Mouse (Mus musculus) cortical plate, adult 2 months (tissue): Measurements from ENCODE around the gene Zdhhc19. TPM values are rescaled to one million over a fixed set of nuclear protein-coding genes. Genes with fewer than 3 reads are reported as not detected.

Experiments used
- H3K27ac ChIP-seq: fragments of 200-500 bp; 2 replicates; pipeline ENCODE4 v1.5.1; 2012; ENCODE audit warnings: low read length, control low read depth, inconsistent platforms; ENCODE audit not compliant: insufficient read depth
- H3K4me1 ChIP-seq: fragments of 200-500 bp; 2 replicates; pipeline ENCODE4 v1.6.1; 2011; ENCODE audit warnings: low read length; ENCODE audit not compliant: control insufficient read depth, insufficient read depth
- H3K4me3 ChIP-seq: fragments of 200-500 bp; 2 replicates; pipeline ENCODE4 v1.5.1; 2011; ENCODE audit warnings: mild to moderate bottlenecking, low read length, control low read depth; ENCODE audit not compliant: insufficient read depth
- CTCF ChIP-seq: fragments of 200-500 bp; IDR thresholded peaks from 2 replicates; pipeline ENCODE4 v1.5.1; 2011; ENCODE audit warnings: mild to moderate bottlenecking, control low read depth, low read length; ENCODE audit not compliant: insufficient read depth; ENCODE audit errors: extremely low read depth
- POLR2A ChIP-seq: fragments of 200-500 bp; IDR thresholded peaks from 2 replicates; pipeline ENCODE4 v1.6.1; 2011; ENCODE audit warnings: mild to moderate bottlenecking, low read length, control low read depth; ENCODE audit not compliant: insufficient read depth; ENCODE audit errors: extremely low read depth
- polyA plus RNA-seq: library from polyadenylated mRNA; depleted of rRNA; stranded (reverse); fragments of >200 nt; gene quantifications from 2 replicates; pipeline ENCODE4 v1.2.3, GENCODE M21; 2012; rRNA removed

Zdhhc19 gene
- polyA plus RNA-seq: not detected in 2 replicates

- no peak for TF ChIP-seq CTCF
- TF ChIP-seq POLR2A: no peak
- Histone ChIP-seq H3K4me1 (no peaks in the 10 kb centered on the region), H3K27ac (no peak within 1 kb of the TSS), H3K4me3 (no peak within 1 kb of the TSS)
Observed at GRCm38 (mm10) chr16:32495965-32496364, at the start of gene Zdhhc19. Gene Zdhhc19, plus strand, starts transcription at chr16:32496265.

GRCm38 (mm10) chr16:32446563-32447138 lies 49.4 kb upstream of the Zdhhc19 start:
- Histone ChIP-seq H3K27ac (no peak overlapping the region), H3K4me1 (no peaks in the 10 kb centered on the region; the same call in 1 of the 2 replicates), H3K4me3 (no peak overlapping the region)
- TF ChIP-seq POLR2A: no peak
- no peak for TF ChIP-seq CTCF

- H3K4me1 ChIP-seq: no peaks in the 10 kb centered on the region; the same call in 1 of the 2 replicates
- TF ChIP-seq POLR2A: no peak
- no peak for TF ChIP-seq CTCF
- H3K27ac ChIP-seq: no peak overlapping the region
- no peak overlapping the region for H3K4me3 ChIP-seq
Observed at GRCm38 (mm10) chr16:32449665-32450064, 46.4 kb upstream of the Zdhhc19 start.

GRCm38 (mm10) chr16:32450133-32450532 lies 45.9 kb upstream of the Zdhhc19 start:
- Histone ChIP-seq H3K4me1 (no peaks in the 10 kb centered on the region; the same call in 1 of the 2 replicates), H3K27ac (no peak overlapping the region), H3K4me3 (no peak overlapping the region)
- no peak for TF ChIP-seq POLR2A
- TF ChIP-seq CTCF: no peak

GRCm38 (mm10) chr16:32453102-32453501 lies 43.0 kb upstream of the Zdhhc19 start:
- no peak for TF ChIP-seq POLR2A
- no peak for TF ChIP-seq CTCF
- Histone ChIP-seq H3K4me1 (peaks cover 2% of the 10 kb centered on the region; the same call in 1 of the 2 replicates), H3K27ac (no peak overlapping the region), H3K4me3 (no peak overlapping the region)

- Histone ChIP-seq H3K4me3 (no peak overlapping the region), H3K27ac (no peak overlapping the region), H3K4me1 (peaks cover 2% of the 10 kb centered on the region; the same call in 1 of the 2 replicates)
- no peak for TF ChIP-seq CTCF
- TF ChIP-seq POLR2A: no peak
Observed at GRCm38 (mm10) chr16:32454646-32455045, 41.4 kb upstream of the Zdhhc19 start.

GRCm38 (mm10) chr16:32456086-32456485 lies 40.0 kb upstream of the Zdhhc19 start:
- no peak for TF ChIP-seq POLR2A
- no peak for TF ChIP-seq CTCF
- peaks cover 2% of the 10 kb centered on the region; the same call in 1 of the 2 replicates for H3K4me1 ChIP-seq
- H3K27ac ChIP-seq: no peak overlapping the region
- no peak overlapping the region for H3K4me3 ChIP-seq

- no peak overlapping the region for H3K4me3 ChIP-seq
- TF ChIP-seq CTCF (no peak), POLR2A (no peak)
- H3K4me1 ChIP-seq: peaks cover 2% of the 10 kb centered on the region; the same call in 1 of the 2 replicates
- no peak overlapping the region for H3K27ac ChIP-seq
Observed at GRCm38 (mm10) chr16:32456761-32457160, 39.3 kb upstream of the Zdhhc19 start.

GRCm38 (mm10) chr16:32457589-32458386 lies 38.3 kb upstream of the Zdhhc19 start:
- TF ChIP-seq CTCF: peak; percentile 50
- TF ChIP-seq POLR2A: no peak
- Histone ChIP-seq H3K27ac (no peak overlapping the region), H3K4me3 (no peak overlapping the region), H3K4me1 (peaks cover 2% of the 10 kb centered on the region; the same call in 1 of the 2 replicates)
